7 mouse cellular contexts compared by ENCODE assay signal in genomic region chr13:4942490-4942889, GRCm38 (mm10).
A peak's percentile ranks its signal among the peaks of the same experiment; 100 is the strongest.
DNase-seq lines count a peak whose midpoint lies in the region; ATAC-seq and TF ChIP-seq lines count a peak whose summit lies in the region.
"Not testable (repeated sequence)": the region's sequence is repeated elsewhere in the genome, so short reads cannot be mapped to it uniquely, and the experiment has no call there.

No protein-coding gene starts in this region.

- H3K4me3 ChIP-seq in forebrain, embryonic 14.5 days (ENCODE audit: low read depth, low read length); lung, postnatal 0 days (ENCODE audit: low read depth, low read length); neural tube, embryonic 14.5 days (ENCODE audit: low read depth, low read length): not testable (repeated sequence)

- WGBS in forebrain, embryonic 14.5 days: 21% methylated on average over 5 of the region's 14 CpGs
- 31% methylated on average over 5 of the region's 14 CpGs for WGBS in lung, postnatal 0 days
- WGBS in neural tube, embryonic 14.5 days: 28% methylated on average over 5 of the region's 14 CpGs

- not testable (repeated sequence) for H3K9ac ChIP-seq in forebrain, embryonic 14.5 days (ENCODE audit: low read length); lung, postnatal 0 days (replicated peaks; ENCODE audit: low read depth); neural tube, embryonic 14.5 days (replicated peaks; ENCODE audit: low read depth, low read length)

- not testable (repeated sequence) for H3K4me1 ChIP-seq in forebrain, embryonic 14.5 days (ENCODE audit: control insufficient read depth, insufficient read depth, low read length); lung, postnatal 0 days (ENCODE audit: insufficient read depth, low read depth, low read length); neural tube, embryonic 14.5 days (ENCODE audit: control insufficient read depth, insufficient read depth, low read length)

- peak; percentile 24; the same call in 1 of the 2 replicates for TF ChIP-seq CTCF in lung, postnatal 0 days (IDR thresholded peaks at IDR 0.05)

- intact Hi-C loops in heart, postnatal 10 days (cut with DNase I): loop anchor here (2.0 to 5.0 kb wide), 3 partner anchors 275 to 1528 kb away; partner anchors contain the start of gene Klf6
- intact Hi-C loops in left cerebral cortex, postnatal 14 days (cut with DNase I): not testable (repeated sequence)

- H3K27me3 ChIP-seq in forebrain, embryonic 14.5 days (replicated peaks; ENCODE audit: control insufficient read depth, insufficient read depth, low read length); lung, postnatal 0 days (replicated peaks; ENCODE audit: insufficient read depth, low read length); neural tube, embryonic 14.5 days (ENCODE audit: control insufficient read depth, insufficient read depth, low read length): not testable (repeated sequence)

- H3K9me3 ChIP-seq in forebrain, embryonic 14.5 days (replicated peaks; ENCODE audit: control insufficient read depth, low read length); lung, postnatal 0 days (ENCODE audit: low read length); neural tube, embryonic 14.5 days (ENCODE audit: control insufficient read depth, low read length): not testable (repeated sequence)

- H3K4me2 ChIP-seq in forebrain, embryonic 14.5 days (ENCODE audit: low read length); lung, postnatal 0 days (replicated peaks; ENCODE audit: low read depth, low read length); neural tube, embryonic 14.5 days (ENCODE audit: low read depth, low read length): not testable (repeated sequence)

- not testable (repeated sequence) for H3K27ac ChIP-seq in forebrain, embryonic 14.5 days (ENCODE audit: low read depth, low read length); lung, postnatal 0 days (ENCODE audit: low read length); neural tube, embryonic 14.5 days (ENCODE audit: low read depth, low read length)

- DNase-seq in cerebellum, adult 11-12 months: peak; percentile 11
- DNase-seq in forebrain, embryonic 14.5 days (ENCODE audit: low spot score): peak; percentile 40
- DNase-seq in heart, postnatal 10 days: peak; percentile 36
- DNase-seq in kidney, adult 9 months: peak; percentile 68
- DNase-seq in left cerebral cortex, postnatal 14 days (ENCODE audit: low spot score in 2 of 2): peak; percentile 31 to 44
- peak; percentile 46 for DNase-seq in lung, postnatal 0 days (ENCODE audit: low spot score)

- not testable (repeated sequence) for TF ChIP-seq EP300 in lung, postnatal 0 days (IDR thresholded peaks at IDR 0.05)

- not testable (repeated sequence) for H3K36me3 ChIP-seq in forebrain, embryonic 14.5 days (ENCODE audit: control insufficient read depth, insufficient read depth, low read length); lung, postnatal 0 days (ENCODE audit: insufficient read depth, low read length); neural tube, embryonic 14.5 days (ENCODE audit: control insufficient read depth, insufficient read depth, low read length)

- ATAC-seq in forebrain, embryonic 14.5 days: peak; percentile 76
- 0 out of 2 replicates have a peak, but pooled peaks have one; percentile 25 for ATAC-seq in lung, postnatal 0 days
- peak; percentile 70 for ATAC-seq in neural tube, embryonic 14.5 days (ENCODE audit: low read depth)

Comparison
In these comparisons a context has a peak if more than half of its experiments do, and no peak if none do; other contexts are left out.
1. DNase-seq: peak in every context shown above with its lines; median percentile 68 in kidney, adult 9 months; 46 in lung, postnatal 0 days; 40 in forebrain, embryonic 14.5 days; 38 in left cerebral cortex, postnatal 14 days; 36 in heart, postnatal 10 days; 11 in cerebellum, adult 11-12 months.
2. ATAC-seq: peak in every context shown above with its lines; median percentile 76 in forebrain, embryonic 14.5 days; 70 in neural tube, embryonic 14.5 days; 25 in lung, postnatal 0 days.